Mouse (Mus musculus): ENCODE results near the gene Barhl1.

Barhl1 gene

DNA sequence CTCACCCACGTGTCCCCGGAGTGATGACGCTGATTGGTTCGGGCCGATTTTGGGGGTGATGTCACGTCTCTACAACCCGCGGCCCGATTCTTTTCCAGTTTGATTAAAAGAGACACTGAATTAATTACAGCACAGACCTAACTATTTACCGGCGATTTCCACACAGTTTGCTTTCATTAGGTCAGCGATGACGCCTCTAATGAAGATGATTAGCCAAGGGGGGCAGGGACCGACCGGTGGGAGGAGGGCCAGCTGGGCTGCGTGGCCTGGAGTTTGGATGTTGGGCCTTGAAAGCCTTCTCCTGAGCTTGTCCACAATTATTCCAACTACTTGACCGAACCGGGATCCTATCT, at the start of gene Barhl1:
Barhl1 (minus strand) TSS at position 156 of the 353 bp plus-strand sequence.
- no peak for DNase-seq

DNA sequence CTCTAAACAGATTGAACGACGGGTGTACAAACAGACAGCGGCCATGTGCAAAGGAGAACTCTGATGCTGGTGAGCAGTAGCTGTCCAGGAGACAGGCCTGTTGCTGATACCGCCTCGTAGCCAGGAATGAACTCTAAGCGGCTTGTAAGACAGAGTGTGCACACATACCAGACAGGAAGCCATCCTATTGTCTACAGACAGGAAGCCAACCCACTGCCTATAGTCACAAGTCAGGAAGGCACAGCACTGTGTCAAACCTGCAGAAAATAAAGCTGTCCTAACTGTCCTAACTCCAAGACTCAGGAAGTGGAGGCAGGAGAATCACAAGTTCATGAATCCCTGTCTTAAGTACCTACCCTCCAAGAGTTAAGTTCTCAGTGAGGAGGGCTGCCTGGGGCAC, 47.1 kb upstream of the Barhl1 start:
- DNase-seq, result no peak

DNA sequence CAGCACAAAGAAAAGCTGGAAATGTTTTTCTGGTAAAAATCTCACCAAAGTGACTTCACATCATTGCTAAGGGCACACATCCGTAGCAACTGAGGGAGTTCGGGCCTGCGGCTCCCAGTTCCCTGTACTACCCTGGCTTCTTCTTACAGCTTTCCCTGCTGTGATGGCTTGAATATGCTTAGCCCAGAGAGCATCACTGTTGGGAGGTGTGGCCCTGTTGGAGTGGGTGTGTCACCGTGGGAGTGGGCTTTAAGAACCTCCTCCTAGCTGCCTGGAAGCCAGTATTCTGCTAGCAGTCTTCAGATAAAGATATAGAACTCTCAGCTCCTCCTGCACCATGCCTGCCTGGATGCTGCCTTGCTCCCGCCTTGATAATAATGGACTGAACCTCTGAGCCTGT, 45.2 kb upstream of the Barhl1 start:
- no peak for DNase-seq

DNA sequence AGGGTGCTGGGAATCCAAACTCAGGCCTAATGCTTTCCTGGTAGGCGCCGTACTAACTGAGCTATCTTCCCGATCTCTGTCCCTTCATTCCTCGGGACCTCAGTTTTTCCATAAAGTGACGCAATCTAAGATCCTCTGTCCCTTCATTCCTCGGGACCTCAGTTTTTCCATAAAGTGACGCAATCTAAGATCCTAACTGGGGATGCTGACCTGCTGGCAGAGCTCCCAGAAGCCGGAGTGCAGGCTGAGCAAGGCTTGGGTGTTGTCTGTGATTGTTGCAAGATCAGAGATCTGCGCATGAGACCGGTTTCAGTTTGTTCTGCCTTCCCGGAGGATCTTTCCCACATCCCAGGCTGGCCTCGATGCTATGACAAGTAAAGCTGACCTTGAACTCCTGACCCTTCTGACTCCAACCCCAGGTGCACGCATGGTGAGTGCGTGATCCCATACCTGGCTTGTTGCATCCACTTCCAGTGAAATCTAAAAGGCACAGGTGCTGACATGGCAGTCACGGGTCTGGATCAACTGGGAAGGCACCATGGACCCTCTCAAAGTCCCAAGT, 44.6 kb upstream of the Barhl1 start:
- peak; percentile 34 for DNase-seq

DNA sequence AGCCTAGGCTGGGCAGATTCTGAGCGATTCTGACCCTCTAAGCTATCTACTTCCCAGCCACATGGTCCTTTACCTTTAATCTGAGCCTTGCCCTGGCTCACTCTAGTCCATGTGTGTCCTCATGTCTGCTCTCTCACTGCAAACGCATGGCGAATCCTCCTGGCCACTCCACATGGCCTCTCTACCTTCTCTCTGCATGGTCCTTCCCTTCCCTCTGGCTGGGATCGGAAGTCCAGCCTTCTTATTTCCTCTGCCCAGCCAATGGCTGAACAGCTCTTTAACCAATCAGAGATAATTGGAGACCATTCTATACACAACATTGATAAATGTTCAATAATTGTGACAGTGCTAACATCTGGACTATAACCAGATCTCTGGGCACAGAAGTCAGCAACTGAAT, 40.4 kb upstream of the Barhl1 start:
- no peak for DNase-seq

DNA sequence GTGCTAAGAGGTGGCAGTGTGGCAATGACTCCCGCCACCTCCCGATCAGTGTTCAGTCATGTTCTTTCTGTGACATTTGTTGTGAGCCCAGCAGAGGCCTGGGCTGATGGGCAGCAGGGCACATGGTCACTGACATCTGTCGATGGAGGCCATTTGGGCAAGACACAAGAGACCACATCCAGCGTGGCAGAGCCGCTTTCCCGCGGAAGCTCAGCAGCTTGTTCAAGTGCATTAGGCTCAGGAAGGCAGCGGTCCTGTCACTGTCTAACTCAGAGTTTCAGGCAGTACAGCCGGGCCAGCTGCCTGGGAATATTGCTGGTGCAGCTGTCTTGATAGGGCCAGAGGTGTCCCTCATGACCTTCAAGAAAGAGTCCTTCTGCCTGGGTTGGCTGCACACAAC, 38.1 kb upstream of the Barhl1 start:
- DNase-seq, result no peak

DNA sequence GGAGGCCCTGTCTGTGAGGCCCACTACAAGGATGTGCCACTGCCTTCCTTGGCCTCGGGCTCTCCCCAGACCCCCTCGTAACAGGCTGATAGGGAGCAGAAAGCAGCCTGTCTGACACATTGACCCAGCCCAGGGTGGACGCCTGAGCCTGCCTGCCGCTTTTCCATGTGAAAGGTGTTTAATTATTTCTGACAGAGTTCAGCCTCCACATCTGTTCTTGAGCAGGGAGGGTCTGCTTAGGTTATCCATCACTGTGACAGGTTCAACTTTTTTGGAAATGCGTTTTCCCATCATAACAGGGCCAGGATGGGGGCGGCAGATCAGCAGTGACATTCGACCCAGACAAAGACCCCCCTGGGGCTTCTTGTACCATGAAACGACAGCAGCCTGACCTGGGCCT, 36.5 kb upstream of the Barhl1 start:
- no peak for DNase-seq

DNA sequence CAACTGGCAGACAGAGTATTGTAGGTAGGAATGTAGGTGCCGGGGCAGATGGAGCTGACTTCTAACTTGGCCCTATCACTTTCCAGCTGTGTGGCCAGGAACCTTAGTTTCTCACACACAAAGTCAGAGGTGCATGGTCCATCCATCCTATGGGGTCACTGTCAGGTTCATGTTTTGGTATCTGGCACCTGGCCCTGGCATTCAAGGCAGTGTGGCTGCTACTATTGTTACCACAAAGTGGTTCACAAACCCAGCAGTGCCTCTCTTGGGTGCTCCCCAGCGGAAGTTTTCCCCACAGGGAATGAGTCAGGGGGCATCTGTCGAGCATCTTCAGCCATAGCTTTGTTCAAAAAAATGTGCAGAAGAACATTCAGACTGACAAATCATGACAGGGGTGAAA, 29.8 kb upstream of the Barhl1 start:
- DNase-seq, result no peak

DNA sequence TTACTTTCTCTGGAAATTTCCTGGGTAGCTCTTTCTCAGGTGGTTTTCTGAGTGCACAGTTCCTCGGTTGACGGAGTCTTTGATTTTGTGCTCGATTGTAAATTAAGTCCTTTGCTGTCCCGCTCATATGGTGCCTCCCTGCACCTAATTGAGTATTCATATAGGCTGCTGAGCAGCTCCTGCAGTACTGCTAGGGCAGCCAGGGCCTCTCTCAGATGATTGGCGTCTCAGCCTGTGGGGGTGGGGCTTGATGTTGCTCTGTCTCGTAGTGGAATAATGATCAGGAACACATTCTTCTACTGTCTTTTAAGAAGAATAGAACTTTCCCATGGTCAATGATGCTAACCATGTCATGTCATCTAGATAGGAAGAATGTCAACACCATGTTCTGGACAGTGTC, 28.9 kb upstream of the Barhl1 start:
- no peak for DNase-seq

DNA sequence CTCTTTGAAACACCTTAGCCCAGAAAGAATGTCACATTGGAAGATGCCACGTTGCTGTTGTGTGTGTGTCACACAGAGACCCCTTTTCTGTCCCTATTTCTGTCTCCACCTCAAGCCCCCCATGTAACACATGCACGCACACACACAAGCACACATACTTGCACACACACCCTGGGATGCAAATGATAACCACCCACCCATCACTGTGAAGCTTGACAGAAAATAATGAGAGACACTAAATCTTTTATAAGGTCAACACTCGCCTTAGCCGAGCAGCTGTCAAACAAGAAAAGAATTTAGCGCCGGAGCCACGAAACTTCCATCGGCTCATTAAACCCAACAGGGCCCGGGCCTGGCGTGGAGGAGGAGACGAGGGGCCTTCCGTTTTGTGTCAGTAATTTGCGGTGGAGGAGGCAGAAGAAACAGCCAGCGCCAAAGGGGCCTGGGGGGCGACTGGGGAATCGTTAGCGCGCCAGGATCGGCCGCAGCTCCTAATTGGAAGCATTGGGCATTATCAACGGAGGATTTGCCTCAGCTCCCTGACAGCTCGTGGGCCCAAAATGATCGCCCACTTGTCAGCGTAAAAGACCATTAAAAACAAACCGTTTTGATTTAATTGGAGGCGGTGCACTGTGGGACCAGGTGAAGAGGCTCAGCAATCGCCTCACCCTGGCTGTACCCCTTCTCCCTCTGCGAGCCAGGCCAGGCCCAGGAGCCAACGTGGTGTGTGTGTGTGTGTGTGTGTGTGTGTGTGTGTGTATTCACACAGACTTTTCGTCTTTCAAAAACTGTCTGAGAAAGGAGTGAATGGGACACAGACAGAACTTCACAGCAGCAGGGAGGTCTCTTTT, 27.4 kb upstream of the Barhl1 start:
- DNase-seq, result no peak

DNA sequence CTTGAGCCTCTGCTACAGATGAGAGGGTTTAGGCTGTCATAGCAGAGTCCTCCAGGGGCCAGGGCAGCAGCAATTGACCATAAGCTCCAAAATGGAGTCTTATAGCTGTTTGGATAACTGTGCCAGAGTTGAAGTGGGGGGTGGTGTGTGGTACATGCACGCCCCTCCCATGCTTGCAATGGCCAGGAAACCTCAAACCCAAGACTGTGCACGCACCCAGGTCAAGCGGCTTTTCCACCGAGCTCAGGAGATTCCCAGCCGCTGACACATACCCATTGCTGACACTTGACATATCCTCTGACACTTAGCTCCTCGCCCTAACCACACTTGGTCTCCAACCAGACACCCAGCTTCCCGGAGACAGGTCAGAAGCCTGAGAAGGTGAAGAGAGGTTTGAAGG, 22.5 kb upstream of the Barhl1 start:
- DNase-seq, result no peak

DNA sequence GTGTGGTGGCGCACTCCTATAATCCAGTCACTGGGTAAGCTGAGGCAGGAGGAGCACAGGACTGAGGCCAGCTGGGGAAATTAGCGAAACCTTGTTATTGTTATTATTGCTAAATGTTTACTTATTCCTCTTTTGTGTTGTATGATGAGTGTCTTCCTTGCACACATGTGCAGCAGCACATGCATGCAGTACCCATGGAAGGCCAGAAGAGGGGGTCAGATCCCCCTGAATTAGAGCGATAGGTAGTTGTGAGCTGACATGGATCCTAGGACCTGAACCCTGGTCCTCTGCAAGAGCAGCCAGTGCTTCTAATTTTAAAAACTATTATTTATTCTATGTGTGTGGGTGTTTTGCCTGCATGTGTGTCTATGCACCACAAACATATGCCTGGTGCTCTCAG, 14.1 kb upstream of the Barhl1 start:
- DNase-seq, result no peak

DNA sequence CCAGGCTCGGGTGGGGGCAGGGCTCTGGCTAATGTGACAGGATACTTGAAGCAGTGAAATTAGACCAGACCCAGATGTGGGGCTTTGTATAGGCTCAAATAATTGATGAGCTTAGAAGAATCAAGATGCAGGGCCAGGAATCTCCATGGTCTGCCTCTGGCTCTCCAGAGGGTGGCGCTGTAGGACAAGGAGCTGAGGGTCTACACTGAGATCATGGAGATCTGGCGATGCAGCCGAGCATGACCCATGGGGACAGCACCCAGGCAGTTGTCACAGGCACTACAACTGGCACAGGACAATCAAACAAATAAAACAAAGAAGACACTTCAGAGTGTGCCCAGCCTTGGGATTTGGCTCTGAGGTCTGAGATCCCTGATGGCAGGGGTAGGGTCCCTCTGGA, 7.4 kb upstream of the Barhl1 start:
- DNase-seq, result peak; percentile 77

DNA sequence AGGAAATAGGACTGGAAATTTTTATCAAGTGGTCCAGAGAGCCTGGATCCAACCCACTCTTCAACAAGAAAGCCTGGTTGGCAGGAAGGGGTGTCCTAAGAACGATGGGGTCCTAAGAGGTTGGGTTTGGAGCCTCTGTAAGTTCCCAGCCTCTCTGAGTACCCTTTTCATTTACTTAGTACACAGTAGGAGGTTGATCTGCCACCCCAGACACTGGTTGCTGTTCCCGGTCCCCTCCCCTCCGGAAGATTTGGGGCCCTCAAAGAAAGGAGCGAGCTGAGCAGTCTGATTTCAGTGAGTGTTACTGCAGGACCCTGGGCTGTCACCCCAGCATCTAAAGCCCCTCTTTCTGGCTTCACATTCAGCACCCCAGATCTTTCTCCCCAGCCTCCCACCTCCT, 2.5 kb upstream of the Barhl1 start:
- DNase-seq, result no peak

DNA sequence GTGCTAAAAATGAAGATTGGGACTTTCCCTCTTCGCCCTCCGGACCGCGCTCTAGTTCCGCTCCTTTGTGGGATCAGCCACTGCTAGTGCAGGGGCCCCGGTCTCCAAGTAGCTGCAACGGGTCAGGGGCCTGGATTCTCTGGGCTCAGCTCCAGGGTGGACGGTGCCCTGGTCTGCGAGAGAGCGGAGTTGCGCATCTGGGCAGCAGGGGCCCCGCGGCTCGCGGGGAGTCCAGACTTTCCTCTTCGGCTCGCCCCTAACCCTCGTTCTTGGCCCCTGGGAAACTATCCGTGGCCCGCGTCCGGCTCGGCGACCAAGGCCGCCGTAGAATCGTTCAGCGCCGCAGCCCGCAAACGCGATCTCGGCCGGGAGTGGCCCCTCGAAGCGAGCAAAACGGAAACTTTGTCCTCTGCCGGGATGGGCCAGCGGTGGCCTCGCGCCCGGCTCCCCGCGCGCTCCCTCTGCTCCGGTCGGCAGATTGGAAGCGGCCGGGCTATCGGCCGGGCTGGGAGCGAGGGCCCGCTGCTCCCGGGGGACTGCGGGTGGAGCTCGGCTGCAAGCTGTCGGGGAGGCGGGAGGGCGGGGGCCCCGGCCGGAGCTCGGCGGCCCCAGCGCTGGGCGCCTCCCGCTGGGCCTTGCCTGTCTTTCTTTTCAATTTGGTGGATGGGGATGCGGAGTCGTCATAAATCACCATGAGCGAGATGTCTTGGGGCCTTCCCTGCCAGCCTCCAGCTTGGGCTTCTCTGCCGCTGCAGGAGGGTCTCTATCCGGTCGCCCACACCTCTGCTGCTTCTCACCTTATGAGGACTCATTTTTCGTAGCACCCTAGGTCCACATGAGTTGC, 1.3 kb upstream of the Barhl1 start:
- DNase-seq, result no peak

DNA sequence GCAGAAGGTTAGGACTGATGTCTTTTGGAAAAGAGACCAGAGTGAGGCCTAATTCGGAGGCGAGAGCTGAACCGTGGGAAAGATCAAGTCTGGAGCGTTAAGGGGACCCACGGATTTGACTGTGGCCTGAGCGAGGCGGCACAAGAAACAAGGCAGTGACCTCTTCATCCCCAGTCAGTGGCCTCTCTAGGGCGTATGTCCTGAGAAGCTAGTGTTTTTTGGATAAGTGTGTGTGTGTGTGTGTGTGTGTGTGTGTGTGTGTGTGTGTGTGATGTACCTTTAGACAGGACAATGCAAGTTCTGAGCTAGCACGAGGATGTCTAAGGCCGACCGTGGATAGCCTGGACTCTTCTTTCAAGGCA, 669 bp upstream of the Barhl1 start:
- DNase-seq, result no peak

DNA sequence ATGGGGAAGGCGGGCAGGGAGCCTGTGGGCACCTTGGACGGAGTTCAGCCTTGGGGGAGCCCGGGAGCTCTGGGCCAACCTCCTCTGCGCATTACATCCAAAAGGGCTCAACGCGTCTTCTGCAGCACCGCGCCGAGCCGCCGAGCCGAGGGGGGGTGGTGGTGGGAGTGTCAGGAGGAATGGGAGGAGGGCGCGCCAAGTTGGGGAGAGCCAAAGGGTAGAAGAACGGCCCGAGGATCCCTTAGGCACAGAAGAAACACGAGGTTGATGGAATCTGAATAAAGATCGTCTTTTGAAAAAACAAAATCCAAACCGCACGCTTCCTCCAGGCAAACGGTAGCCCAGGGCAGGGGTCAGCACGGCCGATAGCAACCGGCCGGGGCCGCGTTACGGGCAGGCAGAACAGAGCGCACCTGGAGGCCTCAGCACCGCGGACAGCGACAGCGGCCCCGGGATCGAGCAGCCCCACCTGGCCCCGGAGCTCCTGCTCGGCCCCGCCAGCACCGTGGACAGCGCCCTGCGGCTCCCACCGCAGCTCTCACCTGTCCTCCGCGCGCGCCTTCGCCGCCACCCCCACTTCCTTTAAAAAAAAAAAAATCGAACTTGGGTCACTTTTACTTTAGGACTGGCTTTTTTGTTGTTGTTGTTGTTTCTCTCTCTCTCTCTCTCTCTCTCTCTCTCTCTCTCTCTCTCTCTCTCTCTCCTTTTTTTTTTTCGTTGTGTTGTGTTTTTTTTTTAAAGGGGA, 528 bp downstream of the Barhl1 start:
- peak; percentile 83 for DNase-seq

DNA sequence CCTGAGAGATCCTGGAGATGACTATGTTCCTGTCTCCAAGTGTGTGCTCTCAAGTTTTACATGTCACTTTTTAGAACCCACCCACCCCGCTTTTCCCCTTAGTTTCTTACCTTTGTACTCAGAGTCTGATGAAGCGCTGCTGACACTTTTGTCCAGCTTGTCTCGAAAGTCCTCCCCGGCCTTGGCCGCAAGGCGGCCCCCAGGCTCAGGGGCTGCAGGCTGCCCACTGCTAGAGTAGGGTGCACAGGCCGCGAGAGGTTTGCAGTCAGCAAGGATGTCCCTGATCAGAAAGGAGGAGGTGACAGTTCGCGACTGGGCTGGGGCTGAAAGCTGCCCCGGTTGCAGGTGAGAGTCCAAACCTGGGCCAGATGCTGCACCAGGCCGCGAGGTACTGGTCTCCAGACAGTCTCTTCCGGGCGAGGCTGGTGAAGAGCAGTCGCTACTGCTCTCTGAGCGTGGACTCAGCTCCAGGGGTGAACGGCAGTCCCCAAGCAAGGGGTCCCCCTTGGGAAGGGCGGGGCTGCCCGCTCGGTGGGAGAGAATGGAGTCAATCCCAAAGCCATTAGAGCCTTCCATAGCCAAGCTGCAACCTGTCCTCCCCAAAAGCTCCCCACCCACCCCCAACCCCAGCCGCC, 1.2 kb downstream of the Barhl1 start:
- no peak for DNase-seq

DNA sequence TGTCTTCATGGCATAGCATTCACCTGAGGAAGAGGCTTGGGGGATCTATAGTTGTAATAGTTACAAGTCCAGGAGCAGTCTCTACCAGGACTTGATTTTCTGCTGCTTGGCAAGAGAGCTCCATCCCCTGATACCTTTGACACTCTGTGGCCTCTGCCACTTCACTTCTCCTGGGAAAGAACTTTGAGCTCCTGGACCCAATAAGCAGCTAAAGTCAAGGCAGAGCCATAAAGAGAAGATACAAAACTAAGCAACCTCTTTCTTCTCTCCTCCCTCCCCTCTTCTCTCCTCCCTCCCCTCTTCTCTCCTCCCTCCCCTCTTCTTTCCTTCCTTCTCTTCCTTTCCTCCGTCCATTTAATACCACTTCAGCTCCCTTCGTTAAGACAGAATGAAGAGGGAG, 2.3 kb downstream of the Barhl1 start:
- no peak for DNase-seq

DNA sequence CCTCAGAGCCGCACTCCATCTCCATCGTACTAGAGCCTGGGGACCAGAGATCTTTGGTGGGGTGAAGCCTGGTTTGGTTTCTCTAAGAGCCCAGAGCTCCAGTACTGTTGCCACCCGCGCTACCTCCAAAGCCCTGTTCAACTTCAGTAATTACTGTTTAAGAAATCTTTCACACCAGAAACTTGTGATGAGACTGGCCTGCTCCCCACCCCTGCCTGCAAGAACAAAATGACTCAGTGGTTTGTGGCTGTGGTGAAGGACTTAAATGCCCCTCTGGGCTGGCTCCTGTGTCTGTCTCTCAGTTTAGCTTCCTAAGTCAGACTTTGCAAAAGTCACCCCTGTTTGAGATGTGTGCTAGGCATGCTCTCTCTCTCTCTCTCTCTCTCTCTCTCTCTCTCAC, 3.5 kb downstream of the Barhl1 start:
- no peak for DNase-seq

DNA sequence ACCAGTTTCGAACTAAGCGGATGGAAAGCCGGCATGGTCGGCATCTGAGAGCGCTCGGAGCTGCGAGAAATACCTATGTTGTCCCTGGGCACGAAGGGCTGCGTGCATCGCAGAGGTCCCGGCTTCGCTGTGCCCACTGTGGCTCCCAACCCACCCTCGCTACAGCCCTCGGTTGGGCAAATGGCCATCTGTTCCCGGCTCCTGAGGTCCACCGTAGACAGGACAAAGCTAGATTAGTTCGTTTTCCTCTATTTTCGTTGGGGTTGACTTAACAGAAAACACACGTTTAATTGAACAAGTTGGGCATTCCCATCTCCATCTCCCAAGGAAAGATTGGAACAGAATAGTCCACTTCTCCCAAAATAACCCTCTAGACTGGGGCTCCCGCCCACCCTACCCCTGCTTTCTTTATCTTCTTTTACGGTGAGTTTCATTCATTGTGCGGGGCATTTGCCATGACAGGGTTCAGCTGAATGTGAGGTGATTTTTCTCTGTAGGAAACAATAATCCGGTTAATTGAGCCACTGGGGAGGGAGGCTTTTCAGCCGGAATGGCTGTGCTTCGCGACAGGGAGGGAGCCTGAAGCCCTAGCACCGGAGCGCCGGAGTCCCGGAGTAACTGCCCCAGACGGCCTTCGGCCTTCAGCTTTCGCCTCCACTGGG, 4.3 kb downstream of the Barhl1 start:
- DNase-seq, result no peak

DNA sequence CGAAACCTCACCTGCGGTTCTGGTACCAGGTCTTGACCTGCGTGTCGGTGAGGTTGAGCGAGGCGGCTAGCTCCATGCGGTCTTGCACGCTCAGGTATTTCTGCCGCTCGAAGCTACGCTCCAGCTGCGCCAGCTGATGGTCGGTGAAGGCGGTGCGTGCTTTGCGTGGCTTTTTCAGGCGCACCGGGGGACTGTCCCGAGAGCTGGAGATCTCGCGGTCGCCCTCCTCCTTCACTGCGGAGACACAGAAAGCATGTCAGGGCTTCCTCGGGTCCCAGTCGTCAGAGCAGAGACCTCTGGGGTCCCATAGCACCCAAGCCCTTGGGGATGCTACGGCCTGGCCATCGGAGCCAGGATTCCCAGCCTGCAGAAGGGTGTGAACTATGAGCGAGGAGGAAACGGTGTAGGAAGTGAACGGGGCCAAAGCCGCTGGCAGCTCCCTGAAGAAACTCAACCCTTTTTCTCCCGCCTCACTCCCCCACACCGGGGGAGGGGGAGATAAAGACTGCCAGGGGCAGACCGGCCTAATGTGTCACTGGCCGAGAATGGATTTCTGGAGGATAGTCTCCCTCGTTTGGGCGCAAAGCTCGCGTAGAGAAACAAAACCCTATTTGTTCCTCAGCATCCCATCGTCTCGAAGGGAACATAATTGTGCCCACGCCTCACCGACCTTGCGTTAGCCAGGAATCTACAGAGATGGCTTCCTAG, 5.0 kb downstream of the Barhl1 start:
- no peak for DNase-seq

All from lung, postnatal 14 days (tissue).